Mouse (Mus musculus) erythroblast, embryonic 14.5 days (primary cell): ENCODE results near the gene Slc6a8.

Experiments used
- GATA1 ChIP-seq: IDR thresholded peaks from 2 replicates; pipeline ENCODE4 v1.6.1; 2012; ENCODE audit warnings: low read length, inconsistent platforms, mixed read lengths
- TAL1 ChIP-seq: IDR thresholded peaks from 3 replicates; pipeline ENCODE4 v1.6.1; 2012; ENCODE audit warnings: low read length, inconsistent platforms, mixed read lengths

DNA sequence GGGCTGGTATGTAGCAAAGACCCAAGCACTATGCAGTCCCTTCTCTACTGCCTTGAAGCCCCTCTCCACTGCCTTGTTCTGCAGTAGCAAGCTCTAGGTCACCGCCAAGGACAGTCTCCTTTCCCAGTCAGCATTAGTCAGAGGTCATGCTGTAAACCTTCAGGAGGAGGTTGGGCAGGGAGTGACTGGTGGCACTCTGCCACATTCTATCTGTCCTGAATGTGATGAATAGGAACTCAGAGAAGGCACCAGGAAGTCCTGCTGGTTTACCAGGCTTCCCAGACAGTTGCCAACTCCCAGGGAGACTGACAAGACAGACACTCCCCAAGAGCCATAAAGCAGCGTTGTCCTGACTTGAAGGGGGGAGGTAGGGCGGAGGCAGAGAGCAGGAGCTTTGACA, 12.7 kb downstream of the Slc6a8 start:
- TF ChIP-seq TAL1 = no peak
- TF ChIP-seq GATA1 = no peak
